Mouse (Mus musculus) c-Kit-positive CD71-positive TER-119-negative erythroid progenitor cells, embryonic 14.5 days (primary cell): ENCODE measurements around the gene Arhgdia.

Experiments
- DNase-seq: peaks from one replicate; pipeline ENCODE4 v3.0.0-alpha.2; 2013; ENCODE audit warnings: low read depth

Gene Arhgdia

DNA sequence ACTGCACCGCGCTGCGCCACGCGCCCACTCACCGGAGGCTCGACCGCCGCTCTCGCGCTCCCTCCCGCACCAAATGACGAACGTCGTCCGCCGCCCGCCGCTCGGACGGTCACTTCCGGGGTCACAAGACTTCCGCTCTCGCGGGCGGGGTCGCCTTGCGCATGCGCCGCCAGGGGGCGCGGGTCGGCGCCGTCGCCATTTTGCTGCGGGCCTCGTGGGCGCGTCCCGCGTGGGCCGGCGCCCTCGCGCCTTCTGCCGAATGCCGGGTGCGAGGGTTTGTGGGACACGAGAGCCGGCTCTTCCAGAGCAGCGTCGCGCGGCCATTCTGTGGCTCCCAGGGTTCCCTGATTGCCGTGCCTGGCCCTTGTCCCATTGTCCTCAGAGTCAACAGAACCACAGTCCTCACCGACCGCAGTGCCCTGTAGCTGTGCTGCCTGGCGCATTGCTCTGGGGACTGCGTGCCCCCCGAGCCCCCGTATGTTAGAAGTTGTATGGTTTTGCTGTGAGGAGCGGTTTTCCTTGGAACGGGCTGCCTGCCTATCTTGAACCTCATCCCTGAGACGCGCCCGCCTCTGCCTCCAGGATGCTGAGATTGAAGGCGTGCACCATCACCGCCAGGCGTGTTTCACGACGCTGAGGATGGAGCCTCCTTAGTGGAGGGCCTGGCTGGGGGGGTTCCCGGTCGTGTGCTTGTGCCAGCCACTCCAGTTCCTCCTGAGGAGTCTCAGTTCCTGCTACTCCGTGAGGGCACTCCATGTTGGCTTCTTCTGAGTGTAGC is at the start of gene Arhgdia:
TSS of gene Arhgdia (minus strand) at position 135 of the 778 bp plus-strand sequence.
- DNase-seq: no peak

DNA sequence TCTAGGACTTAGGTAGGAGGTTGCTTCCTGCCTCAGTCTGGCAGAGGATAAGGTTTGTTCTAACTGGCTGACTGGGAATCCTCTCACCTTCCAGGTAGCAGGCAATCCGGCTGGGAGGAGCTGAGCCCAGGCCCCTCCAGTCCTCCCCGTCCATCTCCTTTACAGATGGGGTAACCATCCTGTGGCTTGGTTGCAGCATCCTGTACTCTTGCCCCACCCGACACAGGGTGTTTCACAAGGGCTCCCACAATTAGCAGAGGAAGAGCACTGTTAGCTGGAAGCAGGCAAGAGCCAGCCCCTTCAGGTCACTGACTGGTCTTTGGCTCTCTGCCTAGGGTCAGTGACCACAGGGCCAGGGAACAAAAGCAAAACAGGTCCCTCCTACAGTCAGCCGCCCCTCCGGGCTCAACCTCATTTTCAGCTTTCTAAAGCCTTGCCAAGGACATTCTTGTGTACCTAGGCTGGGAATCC is 49.0 kb upstream of the Arhgdia start:
- DNase-seq: no peak

DNA sequence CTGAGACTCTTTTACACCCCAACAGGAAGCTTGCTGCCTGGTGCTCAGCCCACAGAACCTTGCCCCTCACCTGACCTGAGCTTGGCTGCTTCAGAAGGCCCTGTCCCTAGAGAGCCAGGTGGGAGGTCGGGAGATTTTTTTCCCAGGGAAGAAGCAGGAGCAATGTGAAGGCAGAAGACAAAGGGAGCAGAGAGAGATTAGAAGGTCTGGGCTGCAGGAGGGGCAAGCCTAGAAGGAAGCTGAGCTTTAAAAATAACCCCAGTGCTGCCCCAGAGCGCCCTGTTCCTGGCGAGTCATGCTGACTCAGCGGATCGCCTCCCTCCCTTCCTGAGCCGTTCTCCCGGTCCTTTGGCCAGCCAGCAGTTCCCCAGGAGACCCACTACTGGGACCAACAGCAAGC is 48.5 kb upstream of the Arhgdia start:
- no peak for DNase-seq

DNA sequence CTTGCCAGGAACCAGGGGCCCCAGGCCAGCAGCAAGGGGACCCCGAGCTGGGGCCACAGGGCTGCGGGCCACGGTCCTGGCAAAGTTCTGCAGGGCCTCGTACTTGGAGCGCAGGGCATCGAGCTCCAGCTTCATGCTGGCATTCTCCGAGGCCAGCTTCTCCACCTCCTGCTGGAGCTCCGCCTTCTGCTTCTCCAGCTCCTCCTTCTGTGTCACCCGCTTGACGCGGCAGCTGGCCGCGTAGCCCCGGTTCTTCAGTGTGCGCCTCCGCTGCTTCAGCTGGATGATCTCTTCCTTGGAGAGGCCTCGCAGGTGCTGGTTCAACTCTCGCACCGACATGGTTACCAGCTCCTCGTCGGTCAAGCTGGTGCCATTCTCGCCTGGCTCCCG is 47.9 kb upstream of the Arhgdia start:
- DNase-seq: no peak

DNA sequence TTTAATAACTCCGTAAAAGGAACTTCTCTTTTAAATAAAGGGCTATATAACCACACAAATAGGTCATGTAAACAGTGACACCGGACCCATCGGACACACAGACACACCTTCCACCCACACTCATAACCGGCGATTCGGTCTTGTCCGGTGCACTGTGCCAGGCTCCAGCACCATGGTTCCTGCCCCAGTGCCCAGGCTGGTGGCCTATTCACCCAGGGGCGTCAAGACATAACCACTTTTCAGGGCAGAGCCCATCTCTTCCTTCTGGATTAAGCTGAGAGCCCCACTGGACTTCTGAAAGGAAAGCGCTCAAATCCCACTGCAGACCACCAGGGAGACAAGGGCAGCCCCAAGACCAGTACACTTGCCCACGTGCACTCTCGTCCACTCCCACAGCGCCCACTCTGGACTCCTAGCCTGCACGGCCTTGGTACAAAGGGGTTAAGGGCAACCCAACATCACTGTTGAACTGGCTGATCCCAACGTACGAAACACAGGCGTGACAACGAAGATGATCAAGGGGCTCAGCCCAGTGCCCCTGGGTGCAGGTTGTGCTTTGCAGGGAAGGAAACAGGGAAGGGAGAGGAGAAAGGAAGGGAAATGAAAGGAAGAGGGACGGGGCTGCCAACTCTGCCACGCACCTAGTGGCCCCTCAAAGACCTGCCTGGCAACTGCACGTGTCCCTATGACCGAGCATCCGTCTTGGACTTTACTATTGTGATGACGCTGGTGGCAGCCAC is 47.3 kb upstream of the Arhgdia start:
- DNase-seq: no peak

DNA sequence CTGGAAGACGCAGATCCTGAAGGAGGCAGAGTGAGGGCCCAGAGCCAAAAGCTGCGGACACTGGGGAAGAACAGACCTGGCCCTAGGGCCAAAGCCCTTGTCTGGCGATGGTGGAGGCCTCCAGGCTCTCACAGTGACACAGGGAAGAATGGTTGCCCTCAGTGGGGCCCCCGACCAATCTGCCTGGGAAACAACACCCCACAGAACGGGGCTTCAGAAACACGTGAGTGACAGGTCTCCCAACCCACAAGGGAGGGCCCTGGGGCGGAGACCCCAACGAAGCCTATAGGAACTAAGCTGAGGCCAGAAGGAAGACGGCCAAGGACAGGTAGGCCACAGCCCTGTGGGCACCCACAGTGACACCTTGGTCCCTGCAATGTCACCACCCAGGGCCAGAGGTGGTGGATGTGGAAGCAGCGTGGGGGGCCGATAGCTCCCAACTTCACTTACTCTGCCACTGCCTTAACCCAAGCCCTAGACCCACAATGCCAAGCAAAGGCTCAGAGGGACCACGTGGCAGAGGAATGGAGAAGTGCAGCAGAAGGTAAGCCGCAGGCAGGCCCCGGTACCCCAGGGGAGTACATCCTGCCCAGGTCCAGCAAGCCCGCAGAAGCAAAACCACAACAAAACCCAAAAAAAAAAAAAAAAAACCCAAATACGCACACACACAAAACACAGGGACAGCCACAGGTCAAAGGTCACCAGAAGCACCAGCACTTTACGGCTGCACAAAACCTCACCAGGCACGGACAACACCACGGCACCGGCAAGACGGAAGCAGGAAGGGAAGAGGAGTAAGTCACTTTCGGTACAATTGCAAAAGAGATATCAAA is 46.3 kb upstream of the Arhgdia start:
- DNase-seq: no peak

DNA sequence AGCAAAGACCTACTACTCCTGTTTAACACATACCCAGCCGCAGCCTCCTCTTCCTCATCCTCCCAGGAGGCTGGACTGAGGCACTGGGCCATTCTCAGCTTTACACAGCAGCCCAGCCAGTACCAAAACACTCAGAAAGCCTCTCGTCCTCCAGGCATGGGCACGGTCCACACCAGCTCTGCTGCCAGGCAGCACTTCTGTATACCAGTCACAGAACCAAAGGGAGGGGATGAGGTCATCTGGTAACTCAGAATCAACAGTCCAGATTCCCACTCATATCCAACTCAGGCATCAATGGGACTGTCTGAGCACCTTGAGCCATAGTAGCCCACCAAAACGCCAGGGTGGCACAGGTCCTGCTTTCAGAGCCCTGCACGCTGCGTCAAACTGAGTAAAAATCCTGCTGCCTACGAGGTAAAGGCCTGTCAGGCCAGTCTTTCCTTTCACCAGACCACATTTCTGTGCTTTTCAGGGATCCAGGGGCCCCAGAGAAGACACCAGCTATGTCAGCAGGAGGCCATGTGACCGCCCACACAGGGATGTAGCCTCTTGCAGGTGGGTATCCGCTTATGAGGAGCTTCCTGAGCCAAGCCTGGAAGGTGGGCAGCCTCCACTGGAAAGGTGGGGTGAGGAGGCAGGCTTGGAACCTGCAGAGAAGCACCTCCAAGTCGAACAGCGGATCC is 45.5 kb upstream of the Arhgdia start:
- DNase-seq: no peak

DNA sequence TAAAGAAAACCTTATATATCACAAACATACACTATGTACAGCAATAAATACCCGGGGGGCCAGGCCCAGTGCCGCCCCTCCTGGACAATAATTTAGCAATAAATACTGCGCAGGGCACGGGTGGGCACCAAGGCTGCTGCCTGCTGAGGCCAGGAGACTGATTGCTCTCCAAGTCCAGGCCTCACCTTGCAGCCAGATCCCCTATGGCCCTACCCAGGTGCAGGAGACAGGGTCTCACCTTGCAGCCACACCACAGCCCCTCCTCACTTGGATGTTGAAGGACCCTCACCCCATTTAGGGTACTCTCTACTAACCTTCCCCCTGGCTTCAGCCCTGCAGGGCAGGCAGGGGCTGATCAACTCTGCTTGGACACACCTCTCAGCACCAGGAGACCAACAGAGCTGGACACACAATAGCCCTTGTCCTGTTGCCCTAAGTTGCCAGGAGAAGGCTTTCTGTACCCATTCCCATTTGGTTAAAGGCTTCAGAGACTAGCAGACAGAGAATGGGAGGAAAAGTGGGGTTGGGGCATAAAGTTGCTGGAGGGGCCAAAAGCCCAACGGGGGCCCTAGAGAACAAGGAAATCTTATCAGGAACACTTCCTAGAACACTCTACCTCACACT is 43.8 kb upstream of the Arhgdia start, which contains the start of gene Sirt7:
TSS of gene Sirt7 (minus strand) at position 89 of the 624 bp plus-strand sequence.
- no peak for DNase-seq

DNA sequence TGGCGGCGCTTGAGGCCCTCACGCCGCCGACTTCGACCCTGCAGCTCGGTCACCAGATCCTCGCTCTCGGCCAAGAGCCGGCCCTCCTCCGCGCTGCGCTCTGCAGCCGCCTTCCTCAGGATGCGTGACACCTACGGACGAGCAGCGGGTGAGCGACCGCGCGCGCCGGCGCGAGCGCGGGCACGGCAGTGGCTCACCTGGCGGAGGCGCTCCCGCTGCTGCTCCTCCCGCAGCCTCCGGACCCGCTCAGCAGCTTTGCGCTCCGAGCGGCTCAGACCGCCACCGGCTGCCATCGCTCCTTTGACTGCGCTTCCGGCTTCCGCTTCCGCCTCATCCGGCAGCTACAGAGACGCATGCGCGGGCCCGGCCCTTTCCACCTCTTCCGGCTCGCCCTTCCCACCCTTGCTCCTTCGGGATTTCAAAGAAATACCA is 43.3 kb upstream of the Arhgdia start:
- DNase-seq: peak; percentile 78

DNA sequence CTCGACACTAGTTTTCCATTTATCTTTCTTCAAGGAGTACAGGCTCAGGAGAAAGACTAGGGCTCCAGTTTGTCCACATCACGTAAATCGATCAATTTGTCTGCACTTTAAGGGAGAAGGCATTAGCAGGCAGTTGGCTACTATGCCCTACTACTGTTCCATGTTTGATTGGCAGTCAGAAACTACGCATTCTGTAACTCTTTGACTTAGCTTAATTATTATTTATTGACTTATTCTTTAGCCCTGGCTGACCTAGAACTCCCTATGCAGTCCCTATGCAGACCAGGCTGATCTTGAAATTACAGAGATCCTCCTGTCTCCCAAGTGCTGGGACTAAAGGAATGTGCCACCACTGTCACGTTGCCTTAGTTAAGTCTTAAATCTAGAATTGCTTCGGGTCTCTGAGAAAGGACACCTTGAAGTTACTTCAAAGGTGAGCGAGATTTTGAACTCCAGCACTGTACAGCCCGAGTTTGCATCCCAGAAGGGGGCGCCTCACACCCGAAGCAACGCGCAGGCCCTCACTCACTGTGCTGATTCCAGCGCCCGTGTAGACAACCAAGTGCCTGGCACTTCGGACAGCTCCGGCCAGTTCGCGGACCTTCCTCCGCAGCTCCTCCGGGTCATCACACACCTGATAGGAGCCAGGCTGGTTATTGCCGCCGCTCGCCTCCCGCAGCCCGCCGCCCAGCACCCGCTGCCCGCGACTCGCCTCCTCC is 42.7 kb upstream of the Arhgdia start:
- peak; percentile 63 for DNase-seq

DNA sequence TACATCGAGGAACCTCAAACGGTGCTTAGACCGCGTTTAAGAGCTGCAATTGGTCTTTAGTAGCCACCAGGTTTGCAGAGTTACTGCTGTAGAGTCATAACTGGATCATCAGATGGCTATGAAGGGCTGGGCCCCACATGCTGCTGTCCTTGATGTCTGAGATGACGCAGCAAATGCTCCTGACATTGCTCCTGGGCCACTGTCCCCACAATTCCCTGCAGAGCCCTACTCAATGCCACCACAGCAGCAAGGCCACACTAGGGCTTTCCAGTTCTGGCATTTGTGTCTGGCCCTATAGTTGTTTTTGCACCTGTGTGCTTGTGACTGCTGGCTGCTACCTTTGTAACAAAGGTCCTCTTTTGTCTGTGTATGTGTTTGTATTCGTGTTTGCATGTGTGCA is 41.4 kb upstream of the Arhgdia start:
- no peak for DNase-seq

DNA sequence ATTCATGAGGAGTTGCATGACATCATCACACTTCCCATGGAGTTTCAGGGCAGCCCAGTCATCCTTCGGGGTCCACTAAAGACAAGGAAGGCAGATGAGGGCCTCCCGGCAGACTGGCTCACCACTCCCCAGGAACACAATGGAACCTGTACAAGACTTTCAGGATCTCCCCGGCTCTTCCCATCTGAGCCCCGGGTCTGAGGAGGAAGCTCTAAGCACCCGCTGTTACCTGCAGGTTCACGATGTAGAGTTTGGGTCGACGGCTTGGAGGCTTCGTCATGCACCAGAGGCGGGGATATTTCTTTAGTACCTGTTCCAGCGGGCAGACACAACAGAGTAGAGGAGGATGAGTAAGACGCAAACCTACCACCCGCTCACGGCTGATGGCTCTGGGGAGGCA is 38.8 kb upstream of the Arhgdia start:
- no peak for DNase-seq

DNA sequence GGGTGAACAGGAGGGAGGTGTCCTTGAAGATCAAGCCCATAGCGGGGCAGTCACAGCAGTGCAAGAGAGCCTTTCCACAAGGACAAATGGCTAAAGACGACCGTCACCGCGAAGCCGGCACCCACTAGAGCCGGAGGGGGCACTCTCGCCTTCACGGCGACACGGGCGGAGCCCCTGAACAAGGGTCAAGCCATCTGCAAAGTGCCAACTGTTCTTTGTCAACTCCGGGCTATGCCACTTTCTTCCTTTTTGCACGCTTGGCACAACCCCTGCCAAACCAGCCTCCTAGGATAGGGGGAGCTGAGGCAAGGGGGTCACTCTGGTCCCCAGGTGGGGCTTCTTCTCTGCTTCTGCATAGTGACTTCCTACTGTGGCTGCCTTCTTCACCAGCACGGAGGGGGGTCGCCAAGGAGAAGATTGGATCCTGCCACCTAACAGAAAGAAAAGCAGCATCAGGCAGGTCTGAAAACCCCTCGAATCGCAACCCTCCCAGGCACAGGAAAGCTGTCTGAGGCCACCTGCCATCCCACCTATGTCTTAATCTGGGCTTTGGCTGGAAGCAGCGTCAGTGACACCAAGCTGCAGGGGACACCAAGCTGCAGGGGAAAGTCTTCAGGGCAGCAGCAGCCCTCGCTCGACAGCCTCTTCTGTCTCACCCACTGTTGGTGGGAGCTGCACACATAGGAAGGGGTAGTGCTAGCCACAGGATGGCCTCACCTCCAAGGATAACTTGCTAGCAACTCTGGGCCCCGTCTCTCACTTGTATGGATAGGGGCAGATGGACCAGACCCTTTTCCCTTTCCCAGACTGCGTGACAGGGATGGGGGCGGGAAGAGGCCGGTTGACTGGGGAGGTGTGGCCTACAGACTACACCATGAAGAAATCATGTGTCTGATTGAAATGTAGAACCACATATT is 37.5 kb upstream of the Arhgdia start:
- DNase-seq: no peak

DNA sequence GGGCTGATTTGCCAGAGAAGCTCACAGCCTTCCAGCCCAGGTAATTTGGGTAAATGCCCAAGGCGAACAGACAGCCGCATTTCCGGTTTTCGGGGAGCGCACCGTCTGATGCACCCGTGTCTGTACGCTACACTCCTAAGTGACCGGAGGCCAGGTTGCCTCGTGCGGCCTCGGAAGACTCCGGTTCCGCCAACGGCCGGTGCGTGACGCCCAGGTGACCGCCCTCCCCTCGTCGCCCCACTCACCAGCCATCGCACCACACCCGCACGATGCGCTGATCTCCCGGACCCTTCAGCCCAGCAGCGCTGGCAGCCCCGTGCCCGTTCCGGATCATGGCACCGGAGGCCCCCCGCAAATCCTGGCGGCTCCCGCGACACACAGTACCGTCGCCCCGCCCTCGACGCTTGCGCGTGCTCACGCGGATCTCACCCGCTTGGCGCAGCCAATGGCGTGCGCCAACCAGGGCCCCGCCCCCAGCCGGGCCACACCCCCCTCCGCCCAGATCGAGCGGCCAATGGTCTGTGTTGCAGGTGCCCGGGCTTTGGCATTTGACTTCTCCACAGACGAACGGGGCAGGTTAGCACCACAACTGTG is 36.2 kb upstream of the Arhgdia start, which contains the start of gene Pcyt2:
TSS of gene Pcyt2 (minus strand) at position 418 of the 594 bp plus-strand sequence.
- peak; percentile 92 for DNase-seq

DNA sequence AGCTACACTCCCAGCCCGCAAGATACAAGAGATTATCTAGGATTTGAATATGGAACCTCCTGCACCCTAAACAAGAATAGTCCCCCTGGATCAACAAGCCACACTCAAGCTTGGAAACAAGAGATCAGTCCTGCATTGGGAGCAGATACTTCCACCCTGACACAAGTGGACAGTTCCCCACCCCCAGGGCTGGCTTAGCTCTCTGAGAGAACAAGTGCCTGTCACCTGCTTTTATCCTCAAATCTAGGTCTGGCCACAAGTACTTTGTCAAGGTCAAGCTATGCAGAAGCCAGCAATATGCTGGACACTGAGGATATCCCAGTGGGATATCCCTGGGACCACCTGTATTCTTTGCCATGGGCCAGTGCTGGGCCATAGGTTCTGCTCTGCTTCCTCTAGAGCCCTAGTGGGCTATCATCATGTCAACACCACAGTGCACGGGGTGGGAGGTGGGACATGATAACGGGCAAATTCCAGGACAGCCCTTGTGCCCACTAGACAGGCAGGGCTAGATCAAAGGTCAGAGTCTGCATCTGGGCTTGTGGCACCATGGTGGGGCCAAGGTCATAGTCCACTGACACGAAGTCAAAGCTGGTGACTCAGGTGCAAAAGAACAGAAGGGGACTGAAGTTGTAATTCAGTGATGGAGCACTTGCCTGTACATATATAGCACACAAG is 35.3 kb upstream of the Arhgdia start:
- DNase-seq: no peak

DNA sequence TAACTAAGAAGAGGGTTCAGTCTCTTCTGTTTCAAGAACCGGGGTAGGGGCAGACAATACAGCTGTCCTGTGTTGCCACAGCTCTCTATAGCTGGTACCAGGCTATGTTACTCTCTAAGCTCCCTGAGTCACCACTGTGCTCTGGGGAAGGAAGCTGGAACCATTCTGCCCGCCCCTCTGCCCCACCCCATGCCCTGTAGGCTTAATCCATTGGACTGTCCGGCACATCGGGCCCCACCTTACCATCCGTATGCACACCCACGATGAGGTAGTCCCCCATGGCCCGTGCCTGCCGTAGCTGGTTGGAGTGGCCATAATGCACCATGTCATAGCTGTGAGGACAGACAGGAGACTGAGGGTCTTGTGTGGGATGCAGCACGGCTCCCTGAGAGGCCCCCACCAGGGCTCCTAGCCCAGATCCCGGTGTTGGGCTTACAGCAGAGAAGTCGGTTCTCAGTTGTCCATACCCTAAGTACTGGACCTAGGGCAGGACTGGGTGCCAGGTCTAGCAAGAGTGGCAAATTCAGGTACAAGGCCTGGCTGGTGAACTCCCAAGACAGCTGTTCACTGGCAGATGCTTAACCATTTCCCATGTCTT is 34.3 kb upstream of the Arhgdia start:
- no peak for DNase-seq

DNA sequence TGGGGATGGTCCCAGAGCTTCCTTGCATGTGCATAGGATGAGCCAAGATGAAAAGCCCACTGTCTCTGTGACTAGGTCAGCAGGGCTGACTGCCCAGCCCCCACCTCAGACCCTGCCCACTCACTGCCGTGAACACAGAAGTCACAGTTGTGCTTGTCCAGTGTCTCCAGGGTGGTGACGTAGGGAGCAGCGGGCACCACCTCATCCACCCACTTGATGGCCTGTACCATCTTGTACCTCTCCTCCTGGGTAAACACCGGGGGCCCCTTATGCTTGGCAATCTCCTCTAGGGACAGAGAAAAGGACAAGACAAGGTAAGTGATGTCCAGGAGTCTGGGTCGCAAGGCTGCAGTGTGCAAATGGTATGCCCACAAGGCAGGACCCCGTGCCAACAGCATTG is 33.7 kb upstream of the Arhgdia start:
- DNase-seq: no peak

DNA sequence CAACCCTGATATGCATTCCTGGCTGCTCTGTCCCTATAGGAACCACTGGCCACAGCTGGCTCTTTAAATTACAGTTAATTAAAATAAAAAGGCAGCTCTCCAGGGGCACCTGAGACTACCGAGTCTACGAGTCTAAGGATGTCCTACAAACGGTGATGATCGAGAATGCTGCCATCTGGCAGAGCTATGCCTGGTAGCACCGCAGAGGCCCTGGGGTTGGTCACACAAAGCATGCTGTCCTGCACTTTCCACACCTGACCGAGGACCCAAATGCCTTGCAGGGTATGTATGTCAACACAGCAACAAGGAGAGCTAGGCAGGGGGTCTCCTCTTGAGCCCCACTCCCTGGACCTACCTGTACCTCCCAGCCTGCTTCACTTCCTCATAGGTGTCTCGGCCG is 32.6 kb upstream of the Arhgdia start:
- DNase-seq: no peak
